Mouse (Mus musculus) neural tube, embryonic 13.5 days (tissue): ENCODE results near the gene Thra. TPM values are rescaled to one million over a fixed set of nuclear protein-coding genes. Genes with fewer than 3 reads are reported as not detected.
"Not testable (repeated sequence)": the region's sequence is repeated elsewhere in the genome, so short reads cannot be mapped to it uniquely, and the experiment has no call there.

Experiments used
- ATAC-seq: fragments of 200-750 bp; cut with Nextera tagmentation; 2 replicates; pipeline ENCODE4 v1.8.0; 2017; ENCODE audit warnings: low read depth, mild to moderate bottlenecking, moderate TSS enrichment, moderate library complexity
- H3K27ac ChIP-seq: fragments of 300-500 bp; sonication (generic); replicated peaks from 2 replicates; pipeline ENCODE4 v1.5.1; 2015; ENCODE audit warnings: moderate library complexity, mild to moderate bottlenecking, inconsistent platforms
- H3K27me3 ChIP-seq: fragments of 300-500 bp; sonication (generic); 2 replicates; pipeline ENCODE4 v1.6.1; 2015; ENCODE audit warnings: mild to moderate bottlenecking, inconsistent platforms
- H3K36me3 ChIP-seq: fragments of 300-500 bp; sonication (generic); 2 replicates; pipeline ENCODE4 v1.6.1; 2015; ENCODE audit warnings: mild to moderate bottlenecking, inconsistent platforms
- H3K4me1 ChIP-seq: fragments of 300-500 bp; sonication (generic); replicated peaks from 2 replicates; pipeline ENCODE4 v1.6.1; 2015; ENCODE audit warnings: inconsistent platforms
- H3K4me2 ChIP-seq: fragments of 300-500 bp; sonication (generic); 2 replicates; pipeline ENCODE4 v1.6.1; 2015; ENCODE audit warnings: inconsistent platforms, mild to moderate bottlenecking, moderate library complexity
- H3K4me3 ChIP-seq: fragments of 300-500 bp; sonication (generic); 2 replicates; pipeline ENCODE4 v1.5.1; 2015; ENCODE audit warnings: mild to moderate bottlenecking, inconsistent platforms
- H3K9ac ChIP-seq: fragments of 300-500 bp; sonication (generic); 2 replicates; pipeline ENCODE4 v1.6.1; 2015; ENCODE audit warnings: moderate library complexity, mild to moderate bottlenecking, inconsistent platforms
- H3K9me3 ChIP-seq: fragments of 300-500 bp; sonication (generic); 2 replicates; pipeline ENCODE4 v1.6.1; 2016; ENCODE audit warnings: inconsistent platforms
- WGBS: fragments of 180-500 bp; shearing (Covaris S2); methylation state at CpG from one replicate; pipeline ENCODE4 v1.1.7; 2015; 5-methylcytosine and 5-hydroxymethylcytosine counted together
- polyA plus RNA-seq: library from polyadenylated mRNA; unstranded; fragments of >200 nt; fragmentation: Nextera tagmentation; extraction: Ambion mirVana; gene quantifications from 2 replicates; pipeline ENCODE4 v1.2.1, GENCODE M21; 2015

Gene Thra
- polyA plus RNA-seq, 1 experiment from 2014 or later = 94.4 TPM

DNA sequence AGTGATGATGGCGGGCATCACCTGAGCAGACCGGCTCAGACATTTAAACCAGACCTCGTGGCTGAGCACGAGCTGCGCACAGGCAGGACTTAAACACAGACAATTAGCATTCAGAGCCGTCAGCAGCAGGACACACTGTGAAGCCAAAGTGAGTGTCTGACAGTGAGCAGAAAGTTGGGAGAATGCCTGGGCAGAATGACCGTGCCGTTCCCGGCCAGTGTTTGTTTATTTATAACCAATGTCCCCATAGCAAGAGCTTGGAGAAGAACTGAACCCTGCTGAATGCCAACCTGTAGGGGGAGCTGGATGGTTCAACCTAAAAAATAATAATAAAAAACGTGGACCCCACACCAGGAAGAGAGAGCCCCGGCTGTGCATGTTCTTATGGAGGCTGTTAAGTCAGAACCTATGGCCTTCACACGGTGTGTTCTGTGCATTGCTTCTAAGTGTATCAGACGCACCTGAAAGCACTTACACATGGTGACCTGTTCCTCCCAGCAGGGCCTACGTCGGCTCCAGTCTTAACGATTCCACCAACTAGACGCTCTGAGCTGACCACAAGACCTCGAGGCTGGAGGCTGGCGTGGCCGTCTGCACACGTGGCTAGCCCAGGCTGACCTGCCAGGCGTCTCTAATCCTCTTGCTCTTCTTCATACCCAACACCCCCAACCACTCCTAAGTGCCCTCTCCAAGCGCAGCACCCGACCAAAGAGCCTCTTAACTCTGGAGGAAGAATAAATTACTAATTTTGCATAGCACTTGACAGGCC, 18.8 kb upstream of the Thra start:
- Histone ChIP-seq H3K4me3 (no peak overlapping the region), H3K4me1 (peaks cover 15% of the 10 kb centered on the region), H3K36me3 (peaks cover 66% of the 10 kb centered on the region), H3K4me2 (no peak overlapping the region), H3K27ac (no peak overlapping the region), H3K9ac (no peak overlapping the region), H3K9me3 (no peaks in the 10 kb centered on the region), H3K27me3 (no peaks in the 10 kb centered on the region)
- WGBS = 70% methylated on average over 24 of the region's 24 CpGs
- no peak for ATAC-seq

DNA sequence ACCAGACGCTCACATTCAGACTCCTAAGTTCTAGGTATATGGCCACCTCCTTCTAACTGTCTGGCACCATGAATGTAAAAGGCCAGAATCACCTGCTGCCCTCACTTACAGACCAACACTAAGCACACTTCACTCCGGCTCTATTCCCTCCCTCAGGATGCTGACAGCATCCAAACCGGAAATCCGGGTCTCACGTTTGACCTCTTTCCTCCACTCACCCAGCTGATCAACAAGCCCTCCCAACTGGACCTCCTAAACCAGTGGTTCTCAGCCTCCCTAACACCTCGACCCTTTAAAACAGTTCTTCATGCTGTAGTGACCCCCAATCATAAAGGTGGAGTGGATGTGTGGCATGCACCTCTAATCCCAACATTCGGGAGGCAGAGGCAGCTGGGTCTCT, 17.3 kb upstream of the Thra start:
- no peaks in the 10 kb centered on the region for H3K27me3 ChIP-seq
- H3K4me1 ChIP-seq = peaks cover 14% of the 10 kb centered on the region
- no peaks in the 10 kb centered on the region for H3K9me3 ChIP-seq
- no peak for ATAC-seq
- H3K4me2 ChIP-seq = no peak overlapping the region
- H3K27ac ChIP-seq = no peak overlapping the region
- no peak overlapping the region for H3K9ac ChIP-seq
- no peak overlapping the region for H3K4me3 ChIP-seq
- H3K36me3 ChIP-seq = peaks cover 60% of the 10 kb centered on the region
- WGBS = 83% methylated on average over 7 of the region's 7 CpGs

DNA sequence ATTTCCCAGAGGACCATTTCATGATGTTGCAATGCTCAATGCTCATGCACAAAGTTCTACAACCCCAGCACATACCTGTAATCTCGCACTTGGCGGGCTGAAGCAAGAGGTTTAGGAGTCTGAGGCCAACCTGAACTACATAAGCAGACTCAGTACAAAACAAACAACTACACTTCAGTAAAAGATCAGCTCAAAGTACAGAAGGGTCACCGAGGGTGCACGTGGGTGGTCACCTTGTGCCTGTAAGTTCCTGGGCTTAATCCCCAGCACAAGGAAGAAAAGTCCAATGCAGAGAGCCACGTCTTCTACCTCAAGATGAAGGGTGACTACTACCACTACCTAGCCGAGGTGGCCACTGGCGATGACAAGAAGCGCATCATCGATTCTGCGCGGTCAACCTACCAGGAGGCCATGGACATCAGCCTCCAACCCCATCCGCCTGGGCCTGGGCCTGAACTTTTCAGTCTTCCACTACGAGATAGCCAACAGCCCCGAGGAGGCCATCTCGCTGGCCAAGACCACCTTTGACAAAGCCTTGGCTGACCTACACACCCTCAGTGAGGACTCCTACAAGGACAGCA, 14.4 kb upstream of the Thra start:
- Histone ChIP-seq H3K27ac (no peak overlapping the region), H3K9me3 (no peaks in the 10 kb centered on the region), H3K9ac (no peak overlapping the region), H3K4me3 (no peak overlapping the region), H3K36me3 (peaks cover 49% of the 10 kb centered on the region), H3K4me2 (no peak overlapping the region), H3K27me3 (no peaks in the 10 kb centered on the region), H3K4me1 (peaks cover 18% of the 10 kb centered on the region)
- no peak for ATAC-seq
- 94% methylated on average over 15 of the region's 15 CpGs for WGBS

DNA sequence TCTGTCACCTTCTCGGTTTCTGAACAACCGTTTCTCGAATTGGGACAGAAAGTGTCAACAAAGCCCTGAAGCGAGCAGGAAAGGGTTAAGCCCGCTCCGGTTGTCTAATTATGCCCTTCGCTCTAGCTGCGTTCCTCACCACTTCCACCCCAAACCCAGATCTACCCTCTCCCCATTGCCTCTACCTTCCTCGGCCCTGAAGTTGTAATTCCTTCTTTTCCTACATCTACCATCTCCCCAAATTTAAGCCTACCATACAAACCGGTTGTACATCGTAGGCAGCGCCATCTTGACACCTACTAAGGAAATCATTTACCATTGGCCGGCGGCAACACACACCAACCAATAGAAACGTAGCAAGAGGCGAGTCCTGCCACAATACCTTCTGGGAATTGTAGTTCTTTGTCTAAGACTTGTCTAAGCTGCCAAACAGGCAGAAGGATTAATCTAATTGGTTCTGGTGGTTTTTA, 11.3 kb upstream of the Thra start, which contains the start of gene Med24:
Gene Med24 (minus strand): TSS at position 317 of the 470 bp plus-strand sequence.
- ATAC-seq = peak; percentile 94
- peak within 1 kb of the TSS; percentile 75 for H3K4me2 ChIP-seq
- 0 out of 2 replicates have a peak, but pooled peaks cover 2% of the 10 kb centered on the region for H3K9me3 ChIP-seq
- H3K27ac ChIP-seq = peak within 1 kb of the TSS; percentile 78
- H3K9ac ChIP-seq = peak within 1 kb of the TSS; percentile 74
- H3K4me1 ChIP-seq = peaks cover 15% of the 10 kb centered on the region
- H3K27me3 ChIP-seq = no peaks in the 10 kb centered on the region; the same call in 1 of the 2 replicates
- peak within 1 kb of the TSS; percentile 59 for H3K4me3 ChIP-seq
- WGBS = under 1% methylated on average over 16 of the region's 16 CpGs
- H3K36me3 ChIP-seq = peaks cover 32% of the 10 kb centered on the region

DNA sequence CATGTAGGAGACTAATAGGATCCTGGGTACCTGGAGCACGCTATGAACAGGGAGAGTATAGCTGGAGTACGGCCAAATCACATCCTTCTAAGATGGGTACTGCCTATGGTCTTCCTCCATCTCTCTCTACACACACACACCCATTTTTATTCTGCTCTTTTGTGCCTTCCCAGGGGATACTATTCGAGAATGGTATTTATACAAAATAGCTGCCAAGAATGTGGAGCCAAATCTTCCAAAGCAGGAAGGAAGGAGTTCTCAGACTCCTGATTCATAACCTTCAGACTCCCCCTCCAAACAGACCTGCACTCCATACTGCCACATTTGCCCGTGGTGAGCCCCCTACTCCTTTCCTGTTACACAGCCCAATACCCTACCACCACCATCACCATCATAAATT, 9.7 kb upstream of the Thra start:
- Histone ChIP-seq H3K4me2 (no peak overlapping the region), H3K27me3 (no peaks in the 10 kb centered on the region; the same call in 1 of the 2 replicates), H3K36me3 (peaks cover 16% of the 10 kb centered on the region), H3K27ac (no peak overlapping the region), H3K9me3 (0 out of 2 replicates have a peak, but pooled peaks cover 4% of the 10 kb centered on the region), H3K9ac (no peak overlapping the region), H3K4me1 (peaks cover 15% of the 10 kb centered on the region), H3K4me3 (no peak overlapping the region)
- no peak for ATAC-seq
- WGBS = 71% methylated on average over 4 of the region's 4 CpGs

DNA sequence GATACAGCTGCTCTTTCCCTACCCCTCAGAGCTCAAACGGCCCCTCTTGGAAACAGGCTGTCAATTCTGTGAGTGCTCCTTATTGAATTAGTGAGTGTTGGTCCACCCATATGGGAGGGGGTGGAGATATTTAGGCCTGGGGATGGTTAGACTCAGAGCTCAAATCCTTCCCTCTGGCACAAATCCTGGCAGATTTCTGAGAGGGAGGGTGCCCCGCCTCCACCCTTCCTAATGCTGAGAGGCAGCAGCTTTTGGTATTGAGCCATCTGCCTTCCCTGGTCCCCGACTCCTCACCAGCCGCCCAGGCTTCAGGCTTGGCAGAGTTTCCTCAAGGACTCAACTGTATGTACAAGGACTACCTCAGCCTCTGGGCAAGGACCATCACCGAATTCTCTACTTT, 9.3 kb upstream of the Thra start:
- H3K4me2 ChIP-seq = no peak overlapping the region
- peaks cover 15% of the 10 kb centered on the region for H3K4me1 ChIP-seq
- H3K36me3 ChIP-seq = peaks cover 12% of the 10 kb centered on the region
- H3K27ac ChIP-seq = no peak overlapping the region
- no peaks in the 10 kb centered on the region; the same call in 1 of the 2 replicates for H3K27me3 ChIP-seq
- H3K9me3 ChIP-seq = 0 out of 2 replicates have a peak, but pooled peaks cover 4% of the 10 kb centered on the region
- 55% methylated on average over 5 of the region's 5 CpGs for WGBS
- H3K4me3 ChIP-seq = no peak overlapping the region
- peak overlapping the region; percentile 13; the same call in 1 of the 2 replicates for H3K9ac ChIP-seq
- no peak for ATAC-seq

DNA sequence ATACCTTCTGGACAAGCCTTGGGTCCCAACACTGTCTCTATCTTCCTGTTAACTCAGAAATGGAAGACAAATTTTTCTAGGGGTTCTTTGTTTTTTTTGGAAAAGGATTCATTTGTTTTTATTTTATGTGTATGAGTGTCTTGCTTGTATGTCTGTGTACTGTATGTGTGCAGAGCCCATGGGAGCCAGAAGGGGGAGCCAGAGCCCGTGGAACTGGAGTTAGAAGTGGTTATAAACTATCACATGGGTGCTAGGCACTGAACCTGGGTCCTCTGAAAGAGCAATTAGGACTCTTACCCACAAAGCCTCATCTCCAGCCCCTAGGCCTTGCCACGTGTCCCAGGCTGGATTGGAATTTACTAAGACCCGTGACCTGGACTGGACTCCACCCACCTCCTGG, 6.4 kb upstream of the Thra start:
- Histone ChIP-seq H3K4me2 (no peak overlapping the region), H3K27ac (no peak overlapping the region), H3K9ac (no peak overlapping the region), H3K9me3 (0 out of 2 replicates have a peak, but pooled peaks cover 4% of the 10 kb centered on the region), H3K36me3 (no peaks in the 10 kb centered on the region), H3K4me1 (peaks cover 17% of the 10 kb centered on the region), H3K4me3 (no peak overlapping the region), H3K27me3 (no peaks in the 10 kb centered on the region; the same call in 1 of the 2 replicates)
- 71% methylated on average over 3 of the region's 3 CpGs for WGBS
- no peak for ATAC-seq

DNA sequence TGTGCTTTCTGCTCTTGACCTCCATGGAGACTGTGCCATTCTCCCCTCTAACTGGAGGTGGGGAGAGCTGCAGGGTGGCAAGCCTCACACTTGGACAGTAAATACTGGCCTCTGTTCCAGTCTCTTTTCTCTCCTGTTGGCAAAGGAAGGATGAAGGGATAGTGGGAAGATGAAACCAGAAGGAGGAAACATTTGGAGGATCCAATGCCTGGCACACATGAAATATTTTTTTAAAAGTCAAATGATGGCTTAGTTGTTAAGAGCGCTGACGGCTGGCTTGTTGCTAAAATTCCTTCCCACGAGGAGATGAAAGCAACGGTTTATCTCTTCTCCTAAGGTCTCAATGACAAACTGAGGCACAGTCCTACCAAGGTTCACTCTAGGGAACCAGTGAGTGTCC, 5.3 kb upstream of the Thra start:
- H3K27me3 ChIP-seq = no peaks in the 10 kb centered on the region; the same call in 1 of the 2 replicates
- 94% methylated on average over 4 of the region's 4 CpGs for WGBS
- H3K4me2 ChIP-seq = no peak overlapping the region
- H3K9me3 ChIP-seq = 0 out of 2 replicates have a peak, but pooled peaks cover 4% of the 10 kb centered on the region
- peaks cover 25% of the 10 kb centered on the region for H3K4me1 ChIP-seq
- H3K4me3 ChIP-seq = no peak overlapping the region
- no peak overlapping the region for H3K9ac ChIP-seq
- no peaks in the 10 kb centered on the region for H3K36me3 ChIP-seq
- H3K27ac ChIP-seq = no peak overlapping the region
- no peak for ATAC-seq

DNA sequence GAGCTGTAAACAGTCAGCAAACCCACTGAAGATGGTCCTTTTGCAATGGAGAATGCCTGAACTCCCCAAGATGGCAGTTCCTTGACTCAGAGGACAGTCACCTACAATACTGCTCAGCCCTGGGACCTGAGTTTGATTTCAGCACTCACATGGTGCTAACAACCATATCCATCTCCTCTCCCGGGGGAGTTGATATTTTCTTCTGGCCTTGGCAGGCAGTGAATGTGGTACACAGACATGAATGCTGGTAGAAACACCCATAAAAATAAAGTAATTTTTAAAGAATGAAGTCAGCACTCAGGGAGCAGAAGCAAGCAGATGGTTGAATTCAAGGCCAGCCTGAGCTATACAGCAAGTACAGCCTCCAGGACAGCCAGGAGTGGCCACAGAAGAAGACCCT, 4.3 kb upstream of the Thra start:
- no peak for ATAC-seq
- no peaks in the 10 kb centered on the region; the same call in 1 of the 2 replicates for H3K27me3 ChIP-seq
- 91% methylated on average over 1 of the region's 1 CpGs for WGBS

DNA sequence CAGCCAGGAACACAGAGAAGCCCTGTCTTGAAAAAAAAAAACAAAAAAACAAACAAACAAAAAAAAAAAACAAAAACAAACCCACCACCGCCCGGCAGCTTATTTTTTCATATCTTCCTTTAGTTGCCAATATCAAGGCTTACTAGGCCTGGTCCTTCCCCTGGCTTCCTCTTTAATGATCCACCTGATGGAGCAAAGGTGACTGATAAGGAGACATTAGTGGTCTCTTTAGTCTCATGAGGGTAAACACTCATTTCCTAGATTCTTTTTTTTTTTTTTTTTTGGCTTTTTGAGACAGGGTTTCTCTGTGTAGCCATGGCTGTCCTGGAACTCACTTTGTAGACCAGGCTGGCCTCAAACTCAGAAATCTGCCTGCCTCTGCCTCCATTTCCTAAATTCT, 3.2 kb upstream of the Thra start:
- 100% methylated on average over 2 of the region's 2 CpGs for WGBS

More for the DNA sequence above, 4.3 kb upstream of the Thra start:
- Histone ChIP-seq H3K9me3 (0 out of 2 replicates have a peak, but pooled peaks cover 4% of the 10 kb centered on the region), H3K4me3 (no peak overlapping the region), H3K36me3 (no peaks in the 10 kb centered on the region), H3K4me1 (peaks cover 32% of the 10 kb centered on the region), H3K9ac (no peak overlapping the region), H3K27ac (no peak overlapping the region), H3K4me2 (no peak overlapping the region)

DNA sequence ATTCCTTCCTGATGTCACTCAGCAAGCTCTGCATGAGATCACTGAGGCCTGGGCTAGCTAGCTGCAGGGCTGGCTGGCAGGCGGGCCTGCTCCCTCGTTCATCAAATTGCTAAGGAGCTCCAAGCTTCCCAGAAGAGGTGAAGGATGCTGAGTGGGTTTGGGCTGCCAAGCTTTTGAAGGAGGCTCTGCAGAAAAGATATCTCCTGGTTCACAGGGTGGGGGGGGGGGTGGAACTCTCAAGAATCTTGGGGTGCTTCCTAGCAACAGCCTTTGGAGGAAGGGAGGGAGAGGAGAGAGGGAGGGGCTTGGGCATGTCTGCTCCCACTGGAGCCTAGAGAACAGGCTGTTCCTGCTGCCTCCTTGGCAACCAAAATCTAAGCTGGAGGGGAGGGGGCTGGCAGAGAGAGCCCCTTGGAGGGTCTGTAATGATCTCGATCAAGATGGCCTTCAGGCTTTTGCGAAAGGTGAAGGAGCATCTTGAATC, 2.0 kb upstream of the Thra start:
- no peaks in the 10 kb centered on the region for H3K27me3 ChIP-seq
- H3K36me3 ChIP-seq = no peaks in the 10 kb centered on the region
- no peak overlapping the region for H3K4me3 ChIP-seq
- 29% methylated on average over 4 of the region's 4 CpGs for WGBS
- H3K27ac ChIP-seq = peak overlapping the region; percentile 68
- no peak for ATAC-seq
- H3K9me3 ChIP-seq = 0 out of 2 replicates have a peak, but pooled peaks cover 4% of the 10 kb centered on the region
- H3K4me2 ChIP-seq = no peak overlapping the region
- peak overlapping the region; percentile 22 for H3K9ac ChIP-seq
- peaks cover 43% of the 10 kb centered on the region for H3K4me1 ChIP-seq

More for the DNA sequence above, 3.2 kb upstream of the Thra start:
- H3K27me3 ChIP-seq, H3K4me2 ChIP-seq, H3K9ac ChIP-seq, H3K4me3 ChIP-seq, H3K27ac ChIP-seq, H3K9me3 ChIP-seq, H3K36me3 ChIP-seq, ATAC-seq: not testable (repeated sequence)
- H3K4me1 ChIP-seq = peaks cover 34% of the 10 kb centered on the region

DNA sequence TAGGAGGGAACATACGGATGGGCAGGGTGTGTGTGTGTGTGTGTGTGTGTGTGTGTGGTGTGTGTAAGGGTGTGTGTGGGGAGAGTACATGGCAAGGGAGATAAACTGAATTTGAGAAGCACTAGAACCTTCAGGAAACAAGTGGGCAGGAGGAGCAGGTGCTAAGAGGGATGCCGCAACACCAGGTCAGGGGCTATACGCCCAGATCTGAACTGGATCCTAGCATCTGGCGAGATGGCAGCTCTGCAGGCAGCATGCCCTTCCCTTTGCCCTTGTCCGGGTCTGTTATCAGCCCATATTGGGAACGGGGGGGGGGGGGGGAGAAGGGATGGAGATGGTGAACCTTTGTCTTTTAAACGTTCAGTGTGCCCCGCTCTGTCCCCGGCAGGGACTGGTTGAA, 1.5 kb upstream of the Thra start:
- WGBS = 61% methylated on average over 9 of the region's 9 CpGs
- no peak overlapping the region for H3K4me3 ChIP-seq
- H3K36me3 ChIP-seq = no peaks in the 10 kb centered on the region
- H3K9ac ChIP-seq = peak overlapping the region; percentile 22; the same call in 1 of the 2 replicates
- no peak overlapping the region for H3K4me2 ChIP-seq
- 0 out of 2 replicates have a peak, but pooled peaks cover 4% of the 10 kb centered on the region for H3K9me3 ChIP-seq
- ATAC-seq = no peak
- H3K27ac ChIP-seq = peak overlapping the region; percentile 68; the same call in 1 of the 2 replicates
- peaks cover 48% of the 10 kb centered on the region for H3K4me1 ChIP-seq
- H3K27me3 ChIP-seq = no peaks in the 10 kb centered on the region
